Mouse (Mus musculus): ENCODE data around the gene Oaz2. TPM values are rescaled to one million over a fixed set of nuclear protein-coding genes. Genes with fewer than 3 reads are reported as not detected.
A peak's percentile ranks its signal among the peaks of the same experiment; 100 is the strongest.

Oaz2 gene
- polyA plus RNA-seq, 1 experiment from 2014 or later = 204 TPM

DNA sequence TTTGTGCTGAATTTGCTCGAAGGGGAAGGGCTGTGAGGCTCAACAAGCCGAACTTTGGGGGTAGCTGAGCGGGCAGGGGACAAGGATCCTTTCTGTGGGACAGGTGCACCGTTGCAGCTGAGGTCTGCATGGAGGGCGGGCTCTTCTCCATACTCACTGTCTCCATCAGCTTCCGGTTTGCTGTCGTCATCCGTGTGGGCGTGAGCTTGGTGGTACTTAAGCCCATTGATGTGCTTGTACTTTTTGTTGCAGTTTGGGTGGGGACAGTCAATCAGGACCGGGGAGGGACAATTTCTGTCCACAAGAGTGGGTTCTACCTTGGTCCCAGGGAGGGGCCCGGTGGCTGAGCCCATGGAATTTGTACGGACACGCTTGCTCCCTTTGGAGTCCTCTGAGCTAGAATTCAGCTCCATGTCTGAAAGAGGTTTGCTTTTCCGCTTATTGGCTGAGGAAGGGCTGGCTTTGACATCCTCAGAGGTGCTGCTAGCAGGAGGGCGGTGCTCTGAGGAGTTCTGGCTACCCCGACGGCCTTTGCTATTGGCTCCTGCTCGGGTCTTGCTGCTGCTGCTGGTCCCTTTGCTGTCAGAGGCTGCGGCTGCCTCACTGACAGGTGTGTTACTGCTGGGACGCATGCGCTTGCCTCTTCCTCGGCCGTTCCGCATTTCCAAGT, 36.3 kb downstream of the Oaz2 start:
- H3K9ac ChIP-seq (ENCODE audit: low read depth, low read length) = no peak overlapping the region
- no peak overlapping the region for H3K27ac ChIP-seq (ENCODE audit: low read depth, low read length)
- 93% methylated on average over 24 of the region's 24 CpGs for WGBS
- H3K4me3 ChIP-seq (ENCODE audit: low read length) = no peak overlapping the region
- no peaks in the 10 kb centered on the region for H3K4me1 ChIP-seq (ENCODE audit: control insufficient read depth, insufficient read depth, low read length)
- H3K9me3 ChIP-seq (ENCODE audit: control insufficient read depth, low read length) = no peaks in the 10 kb centered on the region
- no peaks in the 10 kb centered on the region for H3K27me3 ChIP-seq (ENCODE audit: control insufficient read depth, insufficient read depth, low read length)
- H3K4me2 ChIP-seq (replicated peaks; ENCODE audit: low read depth, low read length) = no peak overlapping the region
- peaks cover 57% of the 10 kb centered on the region for H3K36me3 ChIP-seq (ENCODE audit: control insufficient read depth, insufficient read depth, low read length)
- ATAC-seq (ENCODE audit: low FRiP score, low TSS enrichment) = no peak

DNA sequence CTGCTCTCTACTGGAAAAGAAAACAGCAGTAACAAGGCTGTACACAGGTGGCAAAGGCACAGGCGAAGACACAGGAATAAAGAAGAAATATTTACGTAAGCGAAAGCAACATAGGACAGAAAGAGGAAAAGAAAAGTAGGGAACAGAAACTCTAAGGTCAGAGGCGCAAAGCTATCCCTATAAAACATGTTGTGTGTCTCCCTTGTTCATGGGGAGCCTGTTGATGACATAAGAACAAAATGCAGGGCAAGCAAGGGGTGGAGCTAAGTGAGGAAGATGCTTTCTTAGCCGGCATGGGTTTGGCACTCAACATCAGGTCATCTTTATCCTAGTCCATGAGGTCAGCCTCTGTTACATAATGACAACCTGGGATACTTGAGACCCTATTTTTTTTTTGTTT, 50.4 kb downstream of the Oaz2 start:
- H3K9ac ChIP-seq (ENCODE audit: low read depth, low read length) = no peak overlapping the region
- peaks cover 5% of the 10 kb centered on the region; the same call in 1 of the 2 replicates for H3K4me1 ChIP-seq (ENCODE audit: control insufficient read depth, insufficient read depth, low read length)
- no peak overlapping the region for H3K4me2 ChIP-seq (replicated peaks; ENCODE audit: low read depth, low read length)
- H3K27me3 ChIP-seq (ENCODE audit: control insufficient read depth, insufficient read depth, low read length) = no peaks in the 10 kb centered on the region
- no peak overlapping the region for H3K27ac ChIP-seq (ENCODE audit: low read depth, low read length)
- 87% methylated on average over 5 of the region's 5 CpGs for WGBS
- no peak for ATAC-seq (ENCODE audit: low FRiP score, low TSS enrichment)
- no peaks in the 10 kb centered on the region for H3K9me3 ChIP-seq (ENCODE audit: control insufficient read depth, low read length)
- H3K36me3 ChIP-seq (ENCODE audit: control insufficient read depth, insufficient read depth, low read length) = no peaks in the 10 kb centered on the region
- H3K4me3 ChIP-seq (ENCODE audit: low read length) = no peak overlapping the region

DNA sequence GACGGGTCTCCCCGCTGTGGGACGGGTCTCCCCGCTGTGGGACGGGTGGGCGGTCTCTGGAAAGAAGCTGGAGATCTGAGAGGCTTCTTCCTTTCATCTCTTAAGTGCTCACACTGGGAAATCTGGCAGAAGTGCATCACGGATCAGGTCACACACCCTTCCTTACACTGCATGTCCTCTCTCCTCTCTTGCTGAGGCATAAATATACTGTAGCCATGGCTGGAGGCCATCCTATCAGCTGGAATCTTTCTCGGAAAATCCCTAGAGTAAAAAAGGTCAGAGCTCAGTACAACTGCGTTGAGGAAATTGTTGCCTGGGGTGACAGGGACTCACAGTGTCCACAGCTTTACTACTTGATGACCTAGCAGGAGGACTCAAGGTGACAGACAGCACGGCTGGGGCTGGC, 53.4 kb downstream of the Oaz2 start:
- Histone ChIP-seq H3K4me3 (ENCODE audit: low read length) (no peak overlapping the region), H3K4me1 (ENCODE audit: control insufficient read depth, insufficient read depth, low read length) (peaks cover 5% of the 10 kb centered on the region; the same call in 1 of the 2 replicates), H3K9me3 (ENCODE audit: control insufficient read depth, low read length) (no peaks in the 10 kb centered on the region), H3K36me3 (ENCODE audit: control insufficient read depth, insufficient read depth, low read length) (no peaks in the 10 kb centered on the region), H3K27ac (ENCODE audit: low read depth, low read length) (no peak overlapping the region), H3K9ac (ENCODE audit: low read depth, low read length) (no peak overlapping the region), H3K27me3 (ENCODE audit: control insufficient read depth, insufficient read depth, low read length) (no peaks in the 10 kb centered on the region), H3K4me2 (replicated peaks; ENCODE audit: low read depth, low read length) (no peak overlapping the region)
- 32% methylated on average over 10 of the region's 10 CpGs for WGBS
- peak; percentile 32; the same call in 1 of the 2 replicates for ATAC-seq (ENCODE audit: low FRiP score, low TSS enrichment)

DNA sequence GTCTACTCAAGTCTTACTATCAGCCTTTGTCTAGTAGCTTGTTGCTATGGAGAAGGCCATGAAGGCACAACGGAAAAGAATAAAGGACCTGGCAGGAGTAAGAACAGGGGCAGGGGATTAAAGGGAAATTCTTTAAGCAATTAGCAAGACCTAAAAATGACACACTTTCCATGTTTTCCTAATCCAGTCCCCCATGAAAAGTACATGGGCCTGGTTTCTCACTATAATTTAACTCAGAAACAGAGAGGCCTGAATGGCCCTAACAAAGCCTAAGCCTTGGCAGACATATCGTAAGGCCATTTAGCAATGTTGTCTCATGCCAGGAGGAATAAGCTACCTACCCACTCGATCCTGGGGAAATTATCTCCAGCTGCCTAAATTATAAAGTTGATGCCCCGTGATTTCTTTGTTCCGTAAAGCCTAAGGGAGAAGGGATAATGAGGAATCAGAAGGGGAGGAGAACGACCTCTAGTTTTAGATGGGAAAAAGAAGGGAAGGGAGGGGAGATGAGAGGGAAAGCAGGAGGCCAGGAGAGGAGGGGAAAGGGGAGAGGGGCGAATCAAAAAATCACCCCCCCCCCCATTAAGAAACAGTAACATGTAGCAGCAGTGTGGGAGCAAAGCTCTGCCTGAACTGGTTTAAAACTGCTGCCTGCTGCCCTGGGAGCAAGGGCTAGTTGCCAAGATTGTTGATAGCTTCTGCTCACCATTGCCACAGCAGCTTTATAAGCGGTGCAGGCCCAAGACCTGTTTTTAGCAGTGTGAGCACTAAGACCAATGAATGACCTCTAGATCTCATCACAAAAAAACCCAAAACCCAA, 56.9 kb downstream of the Oaz2 start:
- H3K9me3 ChIP-seq (ENCODE audit: control insufficient read depth, low read length) = no peaks in the 10 kb centered on the region
- H3K27ac ChIP-seq (ENCODE audit: low read depth, low read length) = no peak overlapping the region

DNA sequence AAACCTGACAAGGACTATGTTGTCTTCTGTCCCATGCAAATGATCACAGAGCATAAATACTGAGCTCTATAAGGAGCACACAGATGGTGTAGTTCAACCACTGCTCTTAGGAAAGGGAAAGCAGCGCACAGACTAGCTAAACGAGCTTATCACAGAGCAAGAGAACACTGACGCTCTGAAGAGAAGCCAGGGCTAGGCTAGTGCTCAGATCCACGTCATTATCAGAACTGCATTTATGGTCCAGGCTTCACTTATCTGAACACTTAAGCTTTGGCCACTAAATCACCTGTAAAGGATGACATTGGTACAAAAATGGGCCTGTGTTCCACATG, 57.5 kb downstream of the Oaz2 start:
- no peak for ATAC-seq (ENCODE audit: low FRiP score, low TSS enrichment)
- no peaks in the 10 kb centered on the region; the same call in 1 of the 2 replicates for H3K36me3 ChIP-seq (ENCODE audit: control insufficient read depth, insufficient read depth, low read length)
- H3K27ac ChIP-seq (ENCODE audit: low read depth, low read length) = no peak overlapping the region
- H3K27me3 ChIP-seq (ENCODE audit: control insufficient read depth, insufficient read depth, low read length) = no peaks in the 10 kb centered on the region
- peaks cover 5% of the 10 kb centered on the region; the same call in 1 of the 2 replicates for H3K4me1 ChIP-seq (ENCODE audit: control insufficient read depth, insufficient read depth, low read length)
- 62% methylated on average over 4 of the region's 4 CpGs for WGBS
- no peak overlapping the region for H3K4me2 ChIP-seq (replicated peaks; ENCODE audit: low read depth, low read length)
- H3K4me3 ChIP-seq (ENCODE audit: low read length) = no peak overlapping the region
- H3K9ac ChIP-seq (ENCODE audit: low read depth, low read length) = no peak overlapping the region
- no peaks in the 10 kb centered on the region for H3K9me3 ChIP-seq (ENCODE audit: control insufficient read depth, low read length)

More for the DNA sequence above, 56.9 kb downstream of the Oaz2 start:
- no peaks in the 10 kb centered on the region; the same call in 1 of the 2 replicates for H3K36me3 ChIP-seq (ENCODE audit: control insufficient read depth, insufficient read depth, low read length)
- H3K4me3 ChIP-seq (ENCODE audit: low read length) = no peak overlapping the region
- ATAC-seq (ENCODE audit: low FRiP score, low TSS enrichment) = no peak
- no peaks in the 10 kb centered on the region for H3K27me3 ChIP-seq (ENCODE audit: control insufficient read depth, insufficient read depth, low read length)
- no peak overlapping the region for H3K4me2 ChIP-seq (replicated peaks; ENCODE audit: low read depth, low read length)
- H3K9ac ChIP-seq (ENCODE audit: low read depth, low read length) = no peak overlapping the region
- H3K4me1 ChIP-seq (ENCODE audit: control insufficient read depth, insufficient read depth, low read length) = peaks cover 5% of the 10 kb centered on the region; the same call in 1 of the 2 replicates
- 72% methylated on average over 8 of the region's 8 CpGs for WGBS

DNA sequence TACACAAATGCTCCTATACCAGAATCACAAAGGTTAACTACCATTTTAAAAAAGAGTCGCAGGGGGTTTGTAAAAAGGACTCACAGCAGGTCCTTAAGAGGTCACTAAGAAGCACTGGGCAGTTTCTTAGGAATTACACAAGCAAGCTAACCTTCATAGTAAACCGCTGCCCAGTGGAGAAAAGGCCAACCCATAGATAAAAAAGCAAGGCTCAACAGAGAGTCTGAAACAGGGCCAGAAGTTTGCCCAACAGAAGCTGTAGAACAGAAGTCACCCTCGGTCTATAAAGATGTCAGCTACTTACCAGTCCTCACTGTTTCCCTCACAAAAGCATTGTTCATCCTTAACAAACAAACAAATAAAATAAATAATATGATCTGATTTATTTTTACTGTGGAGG, 58.6 kb downstream of the Oaz2 start:
- Histone ChIP-seq H3K27me3 (ENCODE audit: control insufficient read depth, insufficient read depth, low read length) (no peaks in the 10 kb centered on the region), H3K36me3 (ENCODE audit: control insufficient read depth, insufficient read depth, low read length) (peaks cover 4% of the 10 kb centered on the region; the same call in 1 of the 2 replicates), H3K27ac (ENCODE audit: low read depth, low read length) (no peak overlapping the region), H3K4me1 (ENCODE audit: control insufficient read depth, insufficient read depth, low read length) (peaks cover 3% of the 10 kb centered on the region; the same call in 1 of the 2 replicates), H3K4me3 (ENCODE audit: low read length) (no peak overlapping the region), H3K9ac (ENCODE audit: low read depth, low read length) (no peak overlapping the region), H3K4me2 (replicated peaks; ENCODE audit: low read depth, low read length) (no peak overlapping the region), H3K9me3 (ENCODE audit: control insufficient read depth, low read length) (no peaks in the 10 kb centered on the region)
- ATAC-seq (ENCODE audit: low FRiP score, low TSS enrichment) = no peak
- WGBS = 89% methylated on average over 3 of the region's 3 CpGs

DNA sequence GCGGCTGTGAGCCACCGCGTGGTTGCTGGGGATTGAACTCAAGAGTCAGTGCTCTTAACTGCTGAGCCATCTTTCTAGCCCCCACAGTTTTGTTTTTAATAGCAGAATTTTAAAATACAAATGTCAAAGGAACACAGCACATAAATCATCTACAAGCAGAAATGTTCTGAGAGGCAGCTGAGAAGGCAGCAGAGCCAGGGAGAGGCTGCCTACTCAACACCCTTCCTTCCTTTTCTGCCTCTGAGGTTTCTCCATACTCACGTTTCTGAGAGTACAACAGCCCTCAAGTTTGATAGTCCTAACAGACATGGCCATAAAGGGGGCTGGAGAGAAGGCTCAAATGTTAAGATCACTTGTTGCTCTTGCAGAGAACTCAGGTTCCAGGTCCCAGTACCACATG, 59.7 kb downstream of the Oaz2 start:
- H3K9ac ChIP-seq (ENCODE audit: low read depth, low read length) = no peak overlapping the region
- H3K4me1 ChIP-seq (ENCODE audit: control insufficient read depth, insufficient read depth, low read length) = no peaks in the 10 kb centered on the region
- ATAC-seq (ENCODE audit: low FRiP score, low TSS enrichment) = no peak
- H3K27me3 ChIP-seq (ENCODE audit: control insufficient read depth, insufficient read depth, low read length) = no peaks in the 10 kb centered on the region
- H3K36me3 ChIP-seq (ENCODE audit: control insufficient read depth, insufficient read depth, low read length) = peaks cover 4% of the 10 kb centered on the region; the same call in 1 of the 2 replicates
- H3K4me2 ChIP-seq (replicated peaks; ENCODE audit: low read depth, low read length) = no peak overlapping the region
- no peak overlapping the region for H3K27ac ChIP-seq (ENCODE audit: low read depth, low read length)
- no peak overlapping the region for H3K4me3 ChIP-seq (ENCODE audit: low read length)
- H3K9me3 ChIP-seq (ENCODE audit: control insufficient read depth, low read length) = no peaks in the 10 kb centered on the region
- WGBS = 87% methylated on average over 4 of the region's 4 CpGs

DNA sequence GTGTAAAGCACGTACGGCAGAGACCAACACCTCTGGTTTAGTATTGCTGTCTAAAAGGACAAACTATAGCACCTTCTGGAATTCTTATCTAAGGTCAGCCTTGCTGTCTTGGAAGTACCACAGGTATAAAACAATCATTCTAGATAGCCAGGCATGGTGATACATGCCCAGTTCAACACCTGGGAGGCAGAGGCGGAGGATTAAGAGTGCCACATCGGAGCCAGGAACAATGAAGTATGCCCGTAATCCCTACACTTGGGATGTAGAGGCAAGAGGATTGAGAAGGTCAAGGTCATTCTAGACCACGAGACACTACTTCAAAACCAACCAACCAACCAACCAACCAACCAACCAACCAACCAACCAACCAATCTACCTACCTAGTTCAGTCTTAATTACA, 60.8 kb downstream of the Oaz2 start:
- Histone ChIP-seq H3K4me3 (ENCODE audit: low read length) (no peak overlapping the region), H3K9me3 (ENCODE audit: control insufficient read depth, low read length) (no peaks in the 10 kb centered on the region), H3K4me2 (replicated peaks; ENCODE audit: low read depth, low read length) (no peak overlapping the region), H3K9ac (ENCODE audit: low read depth, low read length) (no peak overlapping the region), H3K27me3 (ENCODE audit: control insufficient read depth, insufficient read depth, low read length) (no peaks in the 10 kb centered on the region), H3K27ac (ENCODE audit: low read depth, low read length) (no peak overlapping the region), H3K36me3 (ENCODE audit: control insufficient read depth, insufficient read depth, low read length) (peaks cover 4% of the 10 kb centered on the region; the same call in 1 of the 2 replicates), H3K4me1 (ENCODE audit: control insufficient read depth, insufficient read depth, low read length) (no peaks in the 10 kb centered on the region)
- no peak for ATAC-seq (ENCODE audit: low FRiP score, low TSS enrichment)
- 95% methylated on average over 6 of the region's 6 CpGs for WGBS

DNA sequence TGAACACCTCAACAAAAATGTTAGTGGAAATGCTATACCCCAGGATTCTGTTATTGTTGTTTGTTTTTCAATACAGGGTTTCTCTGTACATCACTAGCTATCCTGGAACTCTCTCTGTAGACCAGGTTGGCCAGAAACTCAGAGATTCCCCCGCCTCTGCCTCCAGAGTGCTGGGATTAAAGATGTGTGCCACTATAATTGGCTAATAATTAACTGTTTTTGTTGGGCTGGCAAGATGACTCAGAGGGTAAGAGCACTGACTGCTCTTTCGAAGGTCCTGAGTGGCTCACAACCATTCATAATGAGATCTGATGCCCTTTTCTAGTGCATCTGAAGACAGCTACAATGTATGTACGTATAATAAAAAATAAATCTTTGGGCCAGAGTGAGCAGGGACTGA, 67.1 kb downstream of the Oaz2 start:
- H3K27ac ChIP-seq (ENCODE audit: low read depth, low read length) = no peak overlapping the region
- H3K9ac ChIP-seq (ENCODE audit: low read depth, low read length) = no peak overlapping the region
- H3K4me2 ChIP-seq (replicated peaks; ENCODE audit: low read depth, low read length) = no peak overlapping the region
- H3K9me3 ChIP-seq (ENCODE audit: control insufficient read depth, low read length) = no peaks in the 10 kb centered on the region
- H3K4me3 ChIP-seq (ENCODE audit: low read length) = no peak overlapping the region
- ATAC-seq (ENCODE audit: low FRiP score, low TSS enrichment) = no peak
- 94% methylated on average over 3 of the region's 3 CpGs for whole genome bisulfite sequencing
- no peaks in the 10 kb centered on the region for H3K4me1 ChIP-seq (ENCODE audit: control insufficient read depth, insufficient read depth, low read length)
- H3K36me3 ChIP-seq (ENCODE audit: control insufficient read depth, insufficient read depth, low read length) = peaks cover 4% of the 10 kb centered on the region; the same call in 1 of the 2 replicates
- no peaks in the 10 kb centered on the region for H3K27me3 ChIP-seq (ENCODE audit: control insufficient read depth, insufficient read depth, low read length)

All from kidney, embryonic 14.5 days (tissue).